Mouse (Mus musculus): Measurements from ENCODE around the gene Gm26938. TPM values are rescaled to one million over a fixed set of nuclear protein-coding genes. Genes with fewer than 3 reads are reported as not detected.

Gene Gm26938
- total RNA-seq, 2 experiments from 2014 or later, result not detected

Small RNA genes lying within 50 kb of the gene (microRNA-seq; reads per million reads assigned to microRNA genes)
- gene Mir7037, result 0 reads per million in 2 experiments

Other genes starting within 250 kb of the Gm26938 start
- under 1 TPM; 0.52 to 0.94 TPM for gene Micall2, start 90.1 kb downstream of the Gm26938 start, total RNA-seq (2021)
- gene Ints1, start 50.7 kb downstream of the Gm26938 start, total RNA-seq (2021), result 10 to 100 TPM; 27.4 to 31.2 TPM
- gene Mafk, start 34.9 kb downstream of the Gm26938 start, total RNA-seq (2021), result 10 to 100 TPM; 16.6 to 21.4 TPM
- 1 to 10 TPM in 1 of 2 experiments, under 1 TPM in 1; 0.96 to 1.4 TPM for gene Tmem184a, start 6.5 kb downstream of the Gm26938 start, total RNA-seq (2021)
- gene Psmg3, start 478 bp upstream of the Gm26938 start, total RNA-seq (2021), result 1 to 10 TPM; 6.7 to 8.7 TPM
- gene Elfn1, start 81.5 kb upstream of the Gm26938 start, total RNA-seq (2021), result not detected

All from gastrocnemius, postnatal 36 days (tissue).